Mouse (Mus musculus) stomach, postnatal 0 days (tissue): ENCODE results near the gene Nfe2l2.

Experiments
- CTCF ChIP-seq: IDR thresholded peaks from 2 replicates; pipeline ENCODE4 v1.5.1; 2016; ENCODE audit warnings: antibody characterized with exemption, low read depth, mild to moderate bottlenecking, moderate library complexity
- EP300 ChIP-seq: optimal IDR thresholded peaks from 2 replicates; pipeline ENCODE3; 2016; ENCODE audit warnings: antibody characterized with exemption

- TF ChIP-seq CTCF, result no peak
- no peak for TF ChIP-seq EP300
These were observed 59.2 kb downstream of the Nfe2l2 start for GRCm38 (mm10) chr2:75645251-75645650.
